Mouse (Mus musculus): ENCODE results near the gene Col18a1. TPM values are rescaled to one million over a fixed set of nuclear protein-coding genes. Genes with fewer than 3 reads are reported as not detected.

The Col18a1 gene
- polyA plus RNA-seq, 1 experiment = 38.1 TPM

GRCm38 (mm10) chr10:77190967-77191915 is 24.9 kb upstream of the Col18a1 start:
- H3K4me1 ChIP-seq (ENCODE audit: control insufficient read depth, insufficient read depth, low read length) = no peaks in the 10 kb centered on the region
- no peak for DNase-seq
- TF ChIP-seq POLR2A (IDR thresholded peaks at IDR 0.05; ENCODE audit: borderline replicate concordance, extremely low read depth, low read depth, low read length) = no peak
- no peak for TF ChIP-seq CTCF (IDR thresholded peaks at IDR 0.05; ENCODE audit: insufficient read depth, low read length)
- 64% methylated on average over 10 of the region's 10 CpGs for WGBS
- H3K4me3 ChIP-seq (replicated peaks; ENCODE audit: extremely low read depth, low read depth, low read length) = no peak overlapping the region

GRCm38 (mm10) chr10:77187427-77187826 is 21.1 kb upstream of the Col18a1 start:
- DNase-seq = no peak
- no peak for TF ChIP-seq POLR2A (IDR thresholded peaks at IDR 0.05; ENCODE audit: borderline replicate concordance, extremely low read depth, low read depth, low read length)
- no peak for TF ChIP-seq CTCF (IDR thresholded peaks at IDR 0.05; ENCODE audit: insufficient read depth, low read length)
- WGBS = 41% methylated on average over 7 of the region's 7 CpGs
- Histone ChIP-seq H3K4me1 (ENCODE audit: control insufficient read depth, insufficient read depth, low read length) (no peaks in the 10 kb centered on the region), H3K4me3 (replicated peaks; ENCODE audit: extremely low read depth, low read depth, low read length) (no peak overlapping the region)

DNA sequence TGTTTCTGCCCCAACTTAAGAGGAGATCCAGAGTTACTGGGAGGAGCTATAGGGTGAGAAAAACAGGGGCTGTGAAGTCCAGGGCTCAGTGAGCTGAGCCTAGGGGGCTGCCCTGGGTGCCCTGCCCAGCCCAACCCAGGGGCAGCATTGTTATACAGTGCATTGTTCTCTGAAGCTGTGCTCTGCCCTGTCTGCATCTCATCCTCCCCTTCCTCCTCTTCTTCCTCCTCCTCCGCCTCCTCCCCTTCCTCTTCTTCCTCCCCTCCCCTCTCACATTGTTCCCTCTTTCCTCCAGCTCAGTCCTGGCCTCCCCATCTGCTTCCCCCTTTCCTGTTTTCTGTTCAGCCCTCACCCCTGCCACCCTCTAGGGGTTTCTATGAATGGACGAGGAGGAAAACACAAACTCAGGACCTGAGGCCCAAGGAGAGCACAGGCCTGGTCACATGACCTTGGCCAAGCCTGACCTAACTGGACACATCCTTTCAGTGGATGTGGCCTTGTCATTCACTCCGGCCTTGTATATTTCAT is 16.5 kb upstream of the Col18a1 start:
- no peak for DNase-seq
- Histone ChIP-seq H3K4me1 (ENCODE audit: control insufficient read depth, insufficient read depth, low read length) (no peaks in the 10 kb centered on the region), H3K4me3 (replicated peaks; ENCODE audit: extremely low read depth, low read depth, low read length) (no peak overlapping the region)
- TF ChIP-seq CTCF (IDR thresholded peaks at IDR 0.05; ENCODE audit: insufficient read depth, low read length) = no peak
- no peak for TF ChIP-seq POLR2A (IDR thresholded peaks at IDR 0.05; ENCODE audit: borderline replicate concordance, extremely low read depth, low read depth, low read length)
- 41% methylated on average over 2 of the region's 3 CpGs for WGBS

- 79% methylated on average over 3 of the region's 3 CpGs for WGBS
- DNase-seq = no peak
- Histone ChIP-seq H3K4me1 (ENCODE audit: control insufficient read depth, insufficient read depth, low read length) (no peaks in the 10 kb centered on the region), H3K4me3 (replicated peaks; ENCODE audit: extremely low read depth, low read depth, low read length) (no peak overlapping the region)
- TF ChIP-seq CTCF (IDR thresholded peaks at IDR 0.05; ENCODE audit: insufficient read depth, low read length) (no peak), POLR2A (IDR thresholded peaks at IDR 0.05; ENCODE audit: borderline replicate concordance, extremely low read depth, low read depth, low read length) (no peak)
These were observed 13.8 kb upstream of the Col18a1 start for GRCm38 (mm10) chr10:77180110-77180509.

DNA sequence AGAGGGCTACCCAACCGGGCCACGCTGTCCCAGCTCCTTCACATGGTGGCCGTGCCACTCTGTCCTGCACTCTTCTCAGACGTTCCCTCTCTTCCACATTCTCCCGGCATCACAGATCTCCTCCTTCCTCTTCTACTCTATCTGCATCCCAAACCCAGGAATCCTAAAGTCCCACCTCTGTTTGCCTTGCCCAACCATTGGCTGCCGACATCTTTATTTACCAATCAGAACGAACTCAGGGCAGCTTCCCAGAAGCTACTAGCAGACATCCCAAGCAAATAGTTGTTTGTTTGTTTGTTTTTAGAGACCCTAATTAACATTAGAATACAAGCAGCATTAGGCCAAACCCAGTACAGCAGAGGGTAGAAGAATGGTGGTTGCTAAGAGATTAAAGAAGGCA is 12.3 kb upstream of the Col18a1 start:
- no peak overlapping the region for H3K4me3 ChIP-seq (replicated peaks; ENCODE audit: extremely low read depth, low read depth, low read length)
- 84% methylated on average over 7 of the region's 7 CpGs for WGBS
- DNase-seq = no peak
- H3K4me1 ChIP-seq (ENCODE audit: control insufficient read depth, insufficient read depth, low read length) = no peaks in the 10 kb centered on the region
- TF ChIP-seq CTCF (IDR thresholded peaks at IDR 0.05; ENCODE audit: insufficient read depth, low read length) = no peak
- TF ChIP-seq POLR2A (IDR thresholded peaks at IDR 0.05; ENCODE audit: borderline replicate concordance, extremely low read depth, low read depth, low read length) = no peak

DNA sequence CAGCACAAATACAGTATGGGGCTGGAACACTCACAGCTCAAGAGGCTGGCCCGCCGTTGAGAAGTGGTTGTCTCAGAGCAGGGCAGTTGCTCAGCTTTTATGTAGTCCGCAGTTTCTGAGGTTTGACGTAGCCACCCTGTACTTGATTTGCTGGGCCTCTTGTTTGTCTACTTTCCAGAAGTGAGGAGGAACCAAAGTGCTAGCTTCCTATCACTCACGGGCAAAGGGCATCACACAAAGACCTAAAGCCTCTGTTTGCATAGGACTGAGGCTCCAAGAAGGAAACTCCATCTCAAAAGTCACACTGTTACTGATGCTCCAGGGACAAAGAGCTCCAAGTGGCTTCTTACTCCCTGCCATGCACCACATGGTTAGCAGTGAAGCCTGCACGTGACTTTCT is 4.1 kb upstream of the Col18a1 start:
- 76% methylated on average over 6 of the region's 6 CpGs for WGBS

GRCm38 (mm10) chr10:77165318-77165945 is 916 bp downstream of the Col18a1 start:
- Histone ChIP-seq H3K4me3 (replicated peaks; ENCODE audit: extremely low read depth, low read depth, low read length) (peak overlapping the region; percentile 6), H3K4me1 (ENCODE audit: control insufficient read depth, insufficient read depth, low read length) (no peaks in the 10 kb centered on the region)
- DNase-seq = no peak
- 5% methylated on average over 40 of the region's 40 CpGs for WGBS
- no peak for TF ChIP-seq POLR2A (IDR thresholded peaks at IDR 0.05; ENCODE audit: borderline replicate concordance, extremely low read depth, low read depth, low read length)
- TF ChIP-seq CTCF (IDR thresholded peaks at IDR 0.05; ENCODE audit: insufficient read depth, low read length) = no peak

More for the DNA sequence above, 4.1 kb upstream of the Col18a1 start:
- H3K4me3 ChIP-seq (replicated peaks; ENCODE audit: extremely low read depth, low read depth, low read length) = no peak overlapping the region
- H3K4me1 ChIP-seq (ENCODE audit: control insufficient read depth, insufficient read depth, low read length) = no peaks in the 10 kb centered on the region
- DNase-seq = no peak
- TF ChIP-seq CTCF (IDR thresholded peaks at IDR 0.05; ENCODE audit: insufficient read depth, low read length) (no peak), POLR2A (IDR thresholded peaks at IDR 0.05; ENCODE audit: borderline replicate concordance, extremely low read depth, low read depth, low read length) (no peak)

- no peak for TF ChIP-seq CTCF (IDR thresholded peaks at IDR 0.05; ENCODE audit: insufficient read depth, low read length)
- TF ChIP-seq POLR2A (IDR thresholded peaks at IDR 0.05; ENCODE audit: borderline replicate concordance, extremely low read depth, low read depth, low read length) = no peak
- Histone ChIP-seq H3K4me1 (ENCODE audit: control insufficient read depth, insufficient read depth, low read length) (no peaks in the 10 kb centered on the region), H3K4me3 (replicated peaks; ENCODE audit: extremely low read depth, low read depth, low read length) (no peak overlapping the region)
- DNase-seq = no peak
- WGBS = 47% methylated on average over 9 of the region's 9 CpGs
These were observed 1.8 kb downstream of the Col18a1 start for GRCm38 (mm10) chr10:77164437-77165052.

DNA sequence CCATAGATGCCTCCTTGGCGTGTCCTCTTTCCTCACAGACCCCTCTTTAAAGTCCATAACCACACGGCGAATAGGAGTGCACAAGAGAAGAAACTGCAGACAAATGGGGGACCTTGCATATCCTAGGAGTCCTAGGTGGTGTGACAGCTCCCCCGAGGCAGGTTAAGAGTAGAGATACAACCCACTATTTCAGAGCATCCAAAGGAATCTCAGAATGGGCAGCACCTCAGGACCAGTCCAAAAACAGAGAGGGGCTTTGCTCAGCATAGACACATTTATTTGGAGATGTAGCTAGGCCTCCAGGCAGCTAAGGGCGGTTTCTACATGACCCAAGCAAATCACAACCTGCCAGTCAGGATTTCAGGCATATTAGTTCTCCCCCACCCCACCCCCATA is 2.3 kb downstream of the Col18a1 start:
- no peak overlapping the region for H3K4me3 ChIP-seq (replicated peaks; ENCODE audit: extremely low read depth, low read depth, low read length)
- no peak for TF ChIP-seq POLR2A (IDR thresholded peaks at IDR 0.05; ENCODE audit: borderline replicate concordance, extremely low read depth, low read depth, low read length)
- 65% methylated on average over 5 of the region's 5 CpGs for WGBS
- no peak for DNase-seq
- H3K4me1 ChIP-seq (ENCODE audit: control insufficient read depth, insufficient read depth, low read length) = no peaks in the 10 kb centered on the region

All from lung, adult 2 months (tissue).